Mouse (Mus musculus) testis, adult 2 months (tissue): ENCODE measurements around the gene Ifnk.

Experiments used
- CTCF ChIP-seq: fragments of 200-500 bp; IDR thresholded peaks from 2 replicates; pipeline ENCODE4 v1.5.1; 2012; ENCODE audit warnings: low read depth, mild to moderate bottlenecking, inconsistent platforms, low read length, moderate library complexity; ENCODE audit not compliant: control insufficient read depth, insufficient read depth, insufficient replicate concordance
- POLR2A ChIP-seq: fragments of 200-500 bp; IDR thresholded peaks from 2 replicates; pipeline ENCODE4 v1.6.1; 2012; ENCODE audit warnings: low read depth, mild to moderate bottlenecking, inconsistent platforms, low read length, moderate library complexity; ENCODE audit not compliant: control insufficient read depth

DNA sequence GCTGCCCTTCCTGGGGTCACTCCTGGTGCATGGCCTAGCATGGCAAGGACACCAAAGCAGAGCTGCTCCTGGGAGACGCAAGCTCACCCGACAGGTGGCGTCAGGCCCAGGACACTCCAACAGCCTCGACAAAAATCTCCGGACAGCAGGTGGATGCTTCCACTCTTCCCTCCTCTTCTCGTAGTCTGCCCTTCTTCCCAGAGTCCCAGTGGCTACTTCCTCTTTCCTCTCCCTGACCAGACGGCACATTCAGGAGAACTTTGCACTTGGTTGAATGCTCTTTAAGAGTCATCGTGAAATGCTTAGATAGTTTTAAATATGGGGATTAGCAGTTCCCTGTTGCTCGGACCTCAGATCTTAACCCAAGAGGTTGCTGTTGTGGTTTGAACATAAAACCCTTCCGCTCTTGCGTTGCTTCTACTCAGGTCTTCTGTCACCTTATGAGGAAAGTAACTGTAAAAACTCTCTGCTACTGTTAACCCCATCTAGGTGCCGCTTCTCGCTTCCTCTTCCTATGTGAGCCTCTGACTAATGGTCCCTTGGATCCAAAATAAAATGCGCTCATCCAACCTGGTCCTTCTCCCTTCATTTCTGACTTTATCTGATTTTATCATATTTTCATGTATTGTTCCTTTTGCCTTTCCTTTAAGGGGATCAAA lies 46.6 kb upstream of the Ifnk start:
- no peak for TF ChIP-seq CTCF
- TF ChIP-seq POLR2A = no peak
